Mouse (Mus musculus) kidney, embryonic 16.5 days (tissue): ENCODE measurements around the gene Pcgf2. TPM values are rescaled to one million over a fixed set of nuclear protein-coding genes. Genes with fewer than 3 reads are reported as not detected.

Experiments used
- ATAC-seq: fragments of 200-750 bp; cut with Nextera tagmentation; 2 replicates; pipeline ENCODE4 v1.8.0; 2017; ENCODE audit warnings: moderate TSS enrichment; ENCODE audit not compliant: low FRiP score, low TSS enrichment
- H3K27ac ChIP-seq: fragments of 300-500 bp; sonication (generic); 2 replicates; pipeline ENCODE4 v1.5.1; 2014; ENCODE audit warnings: low read length
- H3K27me3 ChIP-seq: fragments of 300-500 bp; sonication (generic); 2 replicates; pipeline ENCODE4 v1.6.1; 2014; ENCODE audit warnings: low read length, control low read depth, mixed read lengths; ENCODE audit not compliant: insufficient read depth
- H3K36me3 ChIP-seq: fragments of 300-500 bp; sonication (generic); 2 replicates; pipeline ENCODE4 v1.6.1; 2014; ENCODE audit warnings: low read length, control low read depth, mixed read lengths; ENCODE audit not compliant: insufficient read depth
- H3K4me1 ChIP-seq: fragments of 300-500 bp; sonication (generic); 2 replicates; pipeline ENCODE4 v1.6.1; 2014; ENCODE audit warnings: low read length, control low read depth, mixed read lengths; ENCODE audit not compliant: insufficient read depth
- H3K4me2 ChIP-seq: fragments of 300-500 bp; sonication (generic); replicated peaks from 2 replicates; pipeline ENCODE4 v1.6.1; 2014; ENCODE audit warnings: low read depth, low read length
- H3K4me3 ChIP-seq: fragments of 300-500 bp; sonication (generic); 2 replicates; pipeline ENCODE4 v1.5.1; 2014; ENCODE audit warnings: mild to moderate bottlenecking, low read length
- H3K9ac ChIP-seq: fragments of 300-500 bp; sonication (generic); replicated peaks from 2 replicates; pipeline ENCODE4 v1.6.1; 2014; ENCODE audit warnings: low read length
- H3K9me3 ChIP-seq: fragments of 300-500 bp; sonication (generic); 2 replicates; pipeline ENCODE4 v1.6.1; 2016; ENCODE audit warnings: low read length, control low read depth
- WGBS: fragments of 180-500 bp; shearing (Covaris S2); extraction: QIAGEN DNeasy Blood & Tissue Kit; methylation state at CpG from one replicate; pipeline ENCODE4 v1.1.7; 2014; 5-methylcytosine and 5-hydroxymethylcytosine counted together
- microRNA-seq: library from miRNA; unstranded; fragments of <30 nt; microRNA quantifications from one replicate; pipeline ENCODE4, GENCODE M21; 2016
- polyA plus RNA-seq: library from polyadenylated mRNA; unstranded; fragments of >200 nt; fragmentation: Nextera tagmentation; extraction: Ambion mirVana; gene quantifications from 2 replicates; pipeline ENCODE4 v1.2.1, GENCODE M21; 2015

Pcgf2 gene
- polyA plus RNA-seq, 1 experiment from 2014 or later: 12.3 TPM

- no peaks in the 10 kb centered on the region for H3K36me3 ChIP-seq
- no peaks in the 10 kb centered on the region for H3K4me1 ChIP-seq
- no peaks in the 10 kb centered on the region for H3K9me3 ChIP-seq
- no peak overlapping the region for H3K4me2 ChIP-seq
- H3K4me3 ChIP-seq: no peak overlapping the region
- no peak for ATAC-seq
- no peak overlapping the region for H3K9ac ChIP-seq
- no peaks in the 10 kb centered on the region for H3K27me3 ChIP-seq
- H3K27ac ChIP-seq: no peak overlapping the region
- 78% methylated on average over 8 of the region's 8 CpGs for WGBS
These were observed 56.8 kb downstream of the Pcgf2 start for GRCm38 (mm10) chr11:97643380-97644055.

- no peak overlapping the region for H3K4me2 ChIP-seq
- no peak overlapping the region for H3K4me3 ChIP-seq
- no peaks in the 10 kb centered on the region for H3K36me3 ChIP-seq
- 51% methylated on average over 2 of the region's 2 CpGs for WGBS
- no peak overlapping the region for H3K27ac ChIP-seq
- H3K9me3 ChIP-seq: no peaks in the 10 kb centered on the region
- ATAC-seq: no peak
- H3K27me3 ChIP-seq: no peaks in the 10 kb centered on the region
- H3K4me1 ChIP-seq: no peaks in the 10 kb centered on the region
- H3K9ac ChIP-seq: no peak overlapping the region
These were observed 57.6 kb downstream of the Pcgf2 start for GRCm38 (mm10) chr11:97642746-97643145.

GRCm38 (mm10) chr11:97641668-97642067, 58.6 kb downstream of the Pcgf2 start:
- ATAC-seq: no peak
- Histone ChIP-seq H3K9ac (no peak overlapping the region), H3K4me2 (no peak overlapping the region), H3K4me1 (no peaks in the 10 kb centered on the region), H3K27ac (no peak overlapping the region), H3K4me3 (no peak overlapping the region), H3K36me3 (no peaks in the 10 kb centered on the region), H3K9me3 (no peaks in the 10 kb centered on the region), H3K27me3 (no peaks in the 10 kb centered on the region)
- 43% methylated on average over 8 of the region's 8 CpGs for WGBS

Small RNA genes lying within 50 kb of the gene (microRNA-seq; reads per million reads assigned to microRNA genes)
- gene Gm24158: not detected
- gene Mir6927: not detected
- not detected for gene Mir8102

Other genes starting within 250 kb of the Pcgf2 start
- gene 4933428G20Rik, start 200.2 kb downstream of the Pcgf2 start, polyA plus RNA-seq: 0.75 and 1.3 TPM in 2 replicates
- 1.0 and 1.1 TPM in 2 replicates for gene Srcin1, start 124.3 kb downstream of the Pcgf2 start, polyA plus RNA-seq
- gene Epop, start 70.8 kb downstream of the Pcgf2 start, polyA plus RNA-seq: 2.3 and 2.5 TPM in 2 replicates
- 4.1 and 5.5 TPM in 2 replicates for gene Mllt6, start 37.1 kb downstream of the Pcgf2 start, polyA plus RNA-seq
- gene Cisd3, start 14.7 kb downstream of the Pcgf2 start, polyA plus RNA-seq: 47.3 and 53.1 TPM in 2 replicates
- gene Psmb3, start 2.9 kb upstream of the Pcgf2 start, polyA plus RNA-seq: 478 and 503 TPM in 2 replicates
- 1.7 and 1.8 TPM in 2 replicates for gene Pip4k2b, start 44.2 kb upstream of the Pcgf2 start, polyA plus RNA-seq
- gene Cwc25, start 66.1 kb upstream of the Pcgf2 start, polyA plus RNA-seq: 15.1 and 18.4 TPM in 2 replicates
- gene 1700001P01Rik, start 75.4 kb upstream of the Pcgf2 start, polyA plus RNA-seq: 0.27 and 0.31 TPM in 2 replicates
- 428 and 460 TPM in 2 replicates for gene Rpl23, start 81.9 kb upstream of the Pcgf2 start, polyA plus RNA-seq
- gene Lasp1, start 98.5 kb upstream of the Pcgf2 start, polyA plus RNA-seq: 133 TPM in 2 replicates
- 4.3 and 6.7 TPM in 2 replicates for gene B230217C12Rik, start 140.3 kb upstream of the Pcgf2 start, polyA plus RNA-seq
- gene Fbxo47, start 183.7 kb upstream of the Pcgf2 start, polyA plus RNA-seq: 0.45 and 0.46 TPM in 2 replicates